Mouse (Mus musculus) lung, postnatal 4 days (tissue): ENCODE data around the gene Slc39a10.

ENCODE experiments used
- DNase-seq, 2 experiments: peaks; one replicate each; pipeline ENCODE4 v3.0.0; 2021

Gene Slc39a10

DNA sequence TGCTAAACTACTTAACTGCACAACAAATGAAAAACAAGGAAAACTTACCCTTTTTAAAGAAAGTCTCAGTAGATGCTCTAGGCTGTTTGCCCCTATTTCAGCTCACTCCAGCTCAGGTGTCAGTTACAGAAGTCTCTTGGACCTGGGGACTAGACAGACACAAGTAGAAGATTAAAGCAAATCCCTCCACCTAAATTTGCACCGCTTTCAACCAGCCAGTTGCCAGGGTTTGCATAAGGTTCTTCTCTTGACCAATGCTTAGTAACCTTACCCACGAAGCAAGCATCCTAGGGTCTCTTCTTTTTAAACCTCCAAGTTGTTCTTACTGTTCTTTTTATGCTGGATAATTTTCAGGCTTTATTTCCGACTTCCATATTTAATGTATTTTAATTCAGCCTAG lies at the start of gene Slc39a10:
Slc39a10 (minus strand) TSS at position 101 of the 400 bp plus-strand sequence.
- DNase-seq, result no peak

DNA sequence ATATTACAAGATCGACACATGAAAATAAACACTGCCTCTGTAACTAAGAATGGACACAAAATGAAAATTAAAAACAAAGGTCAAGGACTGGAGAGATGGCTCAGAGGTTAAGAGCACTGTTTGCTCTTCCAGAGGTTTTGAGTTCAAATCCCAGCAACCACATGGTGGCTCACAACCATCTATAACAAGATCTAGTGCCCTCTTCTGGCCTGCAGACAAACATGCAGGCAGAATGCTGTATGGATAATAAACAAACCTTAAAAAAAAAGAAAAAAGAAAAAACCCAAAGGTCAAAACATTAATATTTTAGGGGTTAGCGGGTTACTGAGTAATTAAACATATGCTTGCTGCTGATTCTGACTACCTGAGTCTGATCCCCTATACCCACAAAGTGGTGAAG lies 46.6 kb upstream of the Slc39a10 start:
- no peak for DNase-seq

DNA sequence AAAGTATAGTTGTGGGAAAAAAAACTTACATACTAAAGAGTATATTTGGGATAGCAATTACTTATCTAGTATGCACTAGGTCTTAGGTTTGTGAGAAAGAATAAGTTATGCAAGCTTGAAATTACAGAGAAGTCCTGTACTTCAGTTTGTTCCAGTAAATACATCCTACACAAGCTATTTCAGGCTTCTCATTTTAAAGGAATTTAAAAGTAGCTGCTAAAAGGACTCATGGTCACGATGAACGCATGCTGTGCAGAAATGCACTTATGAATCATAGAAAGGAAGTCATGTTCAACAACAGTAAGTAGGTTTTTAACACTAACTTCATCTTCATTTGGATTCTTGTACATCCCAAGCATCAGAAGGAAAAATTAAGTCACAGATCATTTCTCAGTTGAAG lies 45.0 kb upstream of the Slc39a10 start:
- DNase-seq, result no peak

DNA sequence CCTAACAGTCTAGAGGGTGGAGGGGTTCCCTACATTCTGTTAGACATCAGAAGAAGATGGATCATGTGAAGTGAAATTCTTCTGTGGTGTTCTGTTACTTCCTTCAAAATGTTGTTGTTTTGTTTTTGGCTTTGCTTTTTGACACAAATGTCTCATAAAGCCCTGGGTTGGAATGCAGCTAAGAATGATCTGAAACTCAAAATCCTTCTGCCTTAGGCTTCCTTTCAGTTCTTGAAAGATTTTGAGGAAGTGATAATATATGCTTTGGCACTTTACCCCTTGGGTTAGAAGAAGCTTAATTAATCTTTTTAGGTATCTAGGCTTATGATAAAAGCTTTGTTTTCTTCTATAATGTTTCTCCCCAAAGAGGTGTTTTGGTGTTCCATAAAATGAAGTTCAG lies 34.5 kb upstream of the Slc39a10 start:
- DNase-seq, result no peak

DNA sequence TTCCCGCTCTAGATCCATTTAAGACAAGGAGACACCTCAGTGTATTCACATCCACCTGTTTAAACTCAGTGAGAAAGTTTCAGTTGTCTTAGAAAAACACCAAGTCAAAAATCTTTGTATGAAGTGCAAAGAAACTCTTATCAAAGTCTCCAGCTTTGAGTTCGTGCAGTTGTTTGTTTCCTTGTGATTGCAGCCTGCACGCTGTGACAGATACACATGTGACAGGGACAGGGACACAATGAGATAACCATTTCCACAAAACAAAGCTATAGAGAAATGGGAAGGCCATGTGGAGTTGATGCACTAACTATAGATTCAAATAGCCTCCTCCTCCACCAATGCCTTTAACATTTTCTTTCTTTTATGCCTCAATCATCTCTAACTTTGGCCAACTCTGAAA lies 33.6 kb upstream of the Slc39a10 start:
- no peak for DNase-seq

DNA sequence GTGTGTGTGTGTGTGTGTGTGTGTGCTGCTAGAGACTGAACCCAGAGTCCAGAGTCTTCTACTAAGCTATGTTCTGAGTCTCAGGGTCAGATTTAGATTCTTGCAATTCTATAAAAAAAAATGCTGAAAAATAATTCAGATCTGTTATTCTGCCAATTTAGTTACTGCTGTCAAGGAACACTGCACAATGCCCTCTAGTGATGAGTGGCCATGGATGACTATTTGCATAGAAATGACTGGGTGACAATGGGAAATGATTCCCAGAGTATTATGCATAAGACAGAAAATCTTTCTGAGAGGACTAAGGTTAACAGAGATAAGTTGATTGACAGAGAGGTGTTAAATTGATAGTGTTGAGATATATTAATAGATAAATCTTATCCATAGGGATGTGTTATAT lies 32.3 kb upstream of the Slc39a10 start:
- no peak for DNase-seq

DNA sequence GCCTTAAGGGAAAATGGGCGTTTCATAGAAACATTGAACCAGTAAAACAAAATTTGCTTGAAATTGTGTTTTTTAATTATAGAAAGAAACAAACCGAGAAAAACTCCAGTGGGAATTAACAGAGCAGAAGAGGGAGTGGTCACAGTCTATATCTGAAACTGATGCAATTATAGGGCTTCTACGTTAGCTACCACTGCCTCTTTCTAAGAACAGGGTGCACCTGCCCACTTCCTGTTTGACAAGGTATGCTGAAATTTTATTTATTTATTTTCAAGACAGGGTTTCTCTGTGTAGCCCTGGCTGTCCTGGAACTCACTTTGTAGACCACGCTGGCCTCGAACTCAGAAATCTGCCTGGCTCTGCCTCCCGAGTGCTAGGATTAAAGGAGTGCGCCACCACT lies 30.3 kb upstream of the Slc39a10 start:
- DNase-seq, result no peak

DNA sequence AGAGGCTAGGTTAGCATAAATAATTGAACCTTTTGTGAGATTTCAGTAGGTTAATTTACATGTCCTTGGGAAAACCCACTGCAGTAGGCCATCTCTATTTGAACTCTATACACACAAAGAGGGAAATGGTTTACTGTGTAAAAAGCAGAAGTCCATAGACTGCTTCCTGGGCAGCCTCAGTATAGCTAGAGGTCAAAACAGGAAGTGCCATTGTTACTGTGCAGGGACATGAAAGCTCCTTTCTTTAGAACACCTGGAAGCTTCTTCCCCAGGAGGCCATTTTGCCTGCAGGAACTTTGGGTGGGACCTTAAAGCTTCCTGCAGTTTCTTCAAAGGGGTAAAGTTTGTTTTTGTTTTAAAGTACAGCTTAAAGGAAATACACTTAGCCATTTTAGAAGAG lies 29.0 kb upstream of the Slc39a10 start:
- no peak for DNase-seq

DNA sequence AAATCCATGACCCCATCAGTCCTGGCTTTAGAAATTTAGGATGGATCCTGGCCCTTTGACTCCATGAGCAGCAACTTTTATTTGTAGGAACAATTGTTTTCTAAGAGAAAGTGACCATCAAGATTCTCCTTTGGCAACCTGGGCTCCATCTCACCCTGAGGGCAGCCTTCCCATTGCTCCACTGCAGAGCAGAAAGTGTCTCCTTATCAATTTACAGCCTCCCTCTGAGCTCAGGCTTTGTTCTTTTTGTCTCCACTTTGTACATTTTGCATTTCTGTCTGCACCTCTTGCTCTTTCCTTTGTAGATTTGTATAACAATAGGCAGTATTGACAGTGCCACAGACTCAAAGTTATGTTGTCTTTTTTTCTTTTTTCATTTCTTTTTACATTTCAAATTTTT lies 23.6 kb upstream of the Slc39a10 start:
- DNase-seq, result no peak

DNA sequence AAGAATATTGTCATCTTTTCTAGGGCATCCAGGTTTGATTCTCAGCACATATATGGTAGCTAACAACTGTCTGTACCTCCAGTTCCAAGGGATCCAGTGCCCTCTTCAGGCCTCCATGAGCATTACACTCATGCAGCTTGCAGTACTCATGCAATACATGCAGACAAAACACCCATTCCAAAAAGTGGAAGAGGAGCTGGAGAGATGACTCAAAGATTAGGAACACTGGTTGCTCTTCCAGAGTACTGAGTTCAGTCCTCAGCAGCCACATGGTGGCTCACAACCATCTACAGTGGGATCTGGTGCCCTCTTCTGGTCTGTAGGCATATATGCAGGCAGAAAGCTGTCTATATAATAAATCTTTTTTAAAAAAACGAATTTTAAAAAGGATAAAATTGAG lies 21.7 kb upstream of the Slc39a10 start:
- DNase-seq, result no peak

DNA sequence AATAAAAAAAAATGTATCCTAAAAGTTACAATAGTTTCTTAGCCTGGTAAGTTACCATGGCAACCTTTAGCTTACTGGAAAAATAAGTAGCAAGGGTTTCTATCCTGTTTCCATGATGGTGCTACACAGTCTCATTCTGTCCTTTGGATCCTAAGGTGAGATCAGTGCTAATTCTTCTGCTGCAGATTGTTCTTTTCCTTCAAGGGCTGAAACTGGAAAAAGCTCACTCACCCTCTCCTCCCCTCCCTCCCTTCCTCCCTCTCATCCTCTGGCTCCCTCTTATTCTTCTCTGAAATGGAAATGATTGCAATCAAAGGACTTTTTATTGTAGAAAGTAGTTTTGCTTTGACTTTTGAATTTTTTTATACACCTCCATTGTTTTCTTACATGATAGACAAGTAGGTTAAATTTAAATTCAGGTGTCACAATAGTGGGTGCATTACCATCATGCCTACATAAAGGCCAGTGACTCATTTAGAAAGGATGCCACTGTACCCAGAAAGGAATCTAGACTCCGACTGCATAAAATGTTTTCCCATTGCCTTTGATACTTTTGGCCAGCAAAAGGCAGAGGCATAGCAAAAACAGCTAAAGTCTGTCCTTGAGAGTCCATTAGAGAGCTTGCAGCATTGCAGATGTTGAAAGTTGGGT lies 20.0 kb upstream of the Slc39a10 start:
- no peak for DNase-seq

DNA sequence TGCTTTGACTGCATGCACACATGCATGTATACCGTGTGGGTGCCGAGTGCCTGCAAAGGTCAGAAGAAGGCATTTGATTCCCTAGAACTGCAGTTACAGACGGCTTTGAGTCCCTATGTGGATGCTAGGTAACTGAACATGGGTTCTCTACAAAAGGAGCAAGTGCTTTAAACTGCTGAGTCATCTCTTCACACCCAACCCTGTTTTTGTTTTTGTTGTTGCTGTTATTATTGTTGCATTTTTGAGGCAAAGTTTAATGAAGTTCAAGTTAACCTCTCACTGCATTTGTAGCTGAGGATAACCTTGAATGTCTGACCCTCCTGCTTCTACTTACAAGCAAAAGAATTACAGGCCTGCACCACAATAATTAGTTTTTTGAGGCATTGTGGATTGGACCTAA lies 17.5 kb upstream of the Slc39a10 start:
- no peak for DNase-seq

DNA sequence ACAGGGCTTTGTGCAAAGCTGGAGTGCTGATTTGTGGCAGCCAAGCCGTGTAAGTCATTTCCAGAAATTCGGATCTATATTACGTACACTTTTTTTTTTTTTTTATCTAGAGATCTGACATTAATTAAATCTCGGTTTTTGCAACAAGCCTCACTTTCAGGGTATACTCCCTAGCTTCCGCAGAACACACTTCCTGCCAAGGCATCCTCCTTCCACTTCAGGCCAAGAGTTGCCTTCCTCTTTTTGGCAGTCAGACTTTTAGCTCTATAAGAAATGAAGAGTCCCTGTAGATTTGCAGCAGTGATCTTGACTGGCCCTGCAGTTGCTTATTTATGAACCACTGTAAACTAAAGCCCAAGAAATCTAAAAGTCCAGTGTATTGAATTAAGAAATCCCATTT lies 13.1 kb upstream of the Slc39a10 start:
- no peak for DNase-seq

DNA sequence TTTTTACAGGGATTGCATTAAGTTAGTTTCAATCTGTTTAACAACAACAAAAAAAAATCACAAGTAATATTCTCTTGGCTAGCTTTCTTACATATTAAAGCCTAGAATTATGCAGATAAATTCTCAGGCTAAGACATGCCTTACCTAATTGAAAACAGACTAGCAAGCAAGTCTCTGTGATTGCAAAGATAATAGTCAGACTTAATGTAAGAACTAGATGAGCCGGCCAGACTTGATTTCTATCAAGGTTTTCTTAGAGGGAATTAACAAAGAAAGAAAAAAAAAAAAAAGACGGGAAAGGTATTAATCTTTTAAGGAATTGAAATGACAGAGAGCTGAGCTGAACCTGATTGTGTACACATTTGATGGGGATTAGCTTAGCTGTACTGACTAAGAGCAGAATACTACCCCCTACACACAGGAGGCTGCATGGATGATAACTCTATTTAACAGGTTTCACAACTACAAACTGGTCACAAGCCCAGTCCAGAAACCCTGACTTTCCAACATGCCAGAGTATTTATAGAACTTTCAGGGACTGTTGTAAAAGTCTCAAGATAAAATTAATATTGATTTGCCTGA lies 9.5 kb upstream of the Slc39a10 start:
- no peak for DNase-seq

DNA sequence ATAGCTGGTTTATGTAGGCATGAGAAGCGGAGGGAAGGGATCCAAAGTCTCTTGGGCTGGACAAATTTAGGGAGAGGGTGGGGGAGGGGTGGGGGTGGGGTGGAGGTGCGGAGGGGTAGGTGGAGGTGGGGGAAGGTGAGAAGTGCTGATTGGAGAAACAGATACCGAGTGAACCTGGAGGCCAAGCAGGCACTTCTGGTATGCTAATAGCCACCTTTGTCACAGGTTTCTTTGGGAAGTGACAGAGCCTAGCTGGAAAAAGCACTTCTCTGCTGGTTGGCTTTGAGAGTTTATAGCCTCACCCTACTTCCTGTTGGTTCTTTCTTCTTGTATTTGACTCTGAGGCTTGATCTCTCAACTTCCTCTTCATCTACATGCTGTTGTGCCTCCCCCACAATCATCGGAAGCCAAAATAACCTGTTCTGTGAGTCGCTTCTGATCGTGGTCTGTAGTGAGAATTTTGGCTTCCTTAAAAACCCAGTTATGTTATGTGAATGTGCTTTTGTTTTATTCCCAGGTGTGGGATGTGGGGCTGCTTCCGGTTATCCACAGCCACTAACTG lies 1.7 kb upstream of the Slc39a10 start:
- peak in 1 of 2 experiments; percentile 12 for DNase-seq

DNA sequence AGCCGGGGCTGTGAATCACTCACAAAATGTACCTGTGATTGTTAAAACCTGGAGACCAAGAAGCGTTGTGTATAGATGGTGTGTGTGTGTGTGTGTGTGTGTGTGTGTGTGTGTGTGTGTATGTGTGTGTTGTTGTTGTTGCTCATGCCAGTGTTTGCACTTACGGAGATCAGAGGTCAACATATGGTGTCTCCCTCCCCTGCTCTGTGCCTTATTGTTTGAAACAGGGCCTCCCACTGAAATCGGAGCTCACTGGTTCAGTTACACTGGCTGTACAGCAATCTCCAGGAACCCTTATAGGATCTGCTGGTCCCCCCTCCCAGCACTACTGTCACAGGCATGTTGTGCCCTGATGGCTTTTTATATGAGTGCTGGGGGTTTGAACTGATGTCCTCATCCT lies 3.9 kb downstream of the Slc39a10 start:
- no peak for DNase-seq

DNA sequence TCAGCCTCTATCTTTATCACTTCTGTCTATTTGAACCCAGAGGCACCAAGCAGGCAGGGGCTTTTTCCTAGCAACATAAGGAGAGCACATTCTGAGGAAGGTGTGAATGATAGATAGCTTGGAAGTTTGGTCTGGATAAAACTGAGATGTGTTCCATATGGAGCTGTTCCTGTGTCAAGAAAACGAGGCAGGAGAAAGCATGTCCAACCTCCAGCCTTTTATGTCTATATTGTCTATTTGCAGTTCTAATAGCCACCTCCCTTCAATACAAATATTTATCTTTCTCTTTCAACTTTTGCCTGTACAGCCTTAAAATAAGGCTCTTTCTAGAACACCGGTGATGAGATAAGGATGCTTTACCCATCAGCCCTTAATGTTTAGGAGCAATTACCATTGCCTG lies 4.3 kb downstream of the Slc39a10 start:
- no peak for DNase-seq

DNA sequence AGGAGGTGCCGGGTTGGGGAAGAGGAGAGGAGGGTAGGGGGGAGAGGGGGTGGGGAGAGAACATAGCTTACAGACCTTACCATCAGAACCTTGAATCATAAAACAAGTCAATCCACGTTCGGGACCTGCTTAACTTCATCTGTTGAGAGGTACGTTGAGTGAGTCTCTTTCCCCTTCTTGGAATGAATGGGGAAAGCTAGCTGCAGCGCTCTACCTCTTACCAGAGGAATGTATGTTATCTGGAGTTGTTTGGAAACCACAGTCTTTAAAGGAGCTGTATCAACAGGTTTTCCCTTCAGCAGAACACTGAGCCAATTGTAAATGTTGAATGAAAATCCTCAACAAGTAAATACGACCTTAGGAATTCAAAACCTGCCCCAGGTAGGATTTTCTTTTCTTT lies 4.7 kb downstream of the Slc39a10 start:
- DNase-seq, result no peak

DNA sequence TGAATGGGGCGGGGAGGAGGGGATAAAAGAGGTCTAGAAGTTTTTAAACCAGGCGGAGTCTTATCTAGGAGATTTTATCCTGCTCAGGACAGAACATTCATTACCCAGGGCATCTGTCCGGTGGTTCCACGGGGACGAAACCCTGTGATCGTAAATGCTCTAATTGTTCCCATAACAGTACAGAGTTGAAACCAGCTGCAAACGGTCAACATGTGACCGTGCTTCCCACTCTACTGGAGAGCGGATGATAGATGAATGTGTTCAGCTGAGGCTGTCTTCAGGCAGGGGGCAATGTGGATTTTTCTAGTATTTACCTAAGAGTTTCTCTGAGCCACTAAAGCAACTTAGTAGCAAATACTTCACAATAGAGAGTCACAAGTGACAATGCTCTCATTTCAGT lies 6.6 kb downstream of the Slc39a10 start:
- DNase-seq, result no peak

DNA sequence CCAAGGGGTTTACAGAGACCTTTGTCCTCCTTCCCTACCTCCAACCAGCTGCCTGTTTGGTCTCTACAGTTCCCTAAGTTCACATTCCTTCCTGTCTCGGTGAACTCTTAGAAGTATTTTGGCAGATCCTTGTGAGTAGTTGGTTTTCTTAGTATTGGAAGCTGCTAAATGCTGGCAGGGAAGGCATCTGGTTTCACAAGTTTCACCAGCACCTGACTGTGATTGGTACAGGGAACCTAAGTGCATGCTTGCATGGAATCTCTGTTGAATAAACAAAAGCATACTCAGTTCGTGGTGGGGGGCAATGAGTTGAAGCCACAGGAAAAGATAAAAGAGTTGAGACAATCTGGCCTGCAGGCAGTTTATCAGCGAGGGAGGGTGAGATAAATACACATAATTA lies 7.4 kb downstream of the Slc39a10 start:
- DNase-seq, result no peak

DNA sequence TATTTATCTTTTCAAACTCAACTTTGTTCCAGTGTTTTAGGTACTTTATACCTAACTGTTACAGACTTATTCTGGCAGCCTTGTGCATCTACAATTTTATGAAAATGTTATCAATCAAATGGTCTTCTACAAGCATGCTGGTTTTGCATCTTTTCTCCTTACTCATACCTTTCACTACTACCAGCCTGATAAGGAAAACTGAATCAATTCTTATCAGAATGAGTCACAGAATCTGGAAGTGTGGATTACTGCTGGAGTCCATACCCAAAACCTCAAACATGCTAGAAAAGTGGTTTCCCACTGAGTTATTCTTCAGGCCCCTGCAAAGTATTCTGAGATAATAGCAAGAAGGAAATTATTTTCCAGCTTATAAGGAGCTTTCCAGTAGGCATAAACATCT lies 12.7 kb downstream of the Slc39a10 start:
- DNase-seq, result no peak

DNA sequence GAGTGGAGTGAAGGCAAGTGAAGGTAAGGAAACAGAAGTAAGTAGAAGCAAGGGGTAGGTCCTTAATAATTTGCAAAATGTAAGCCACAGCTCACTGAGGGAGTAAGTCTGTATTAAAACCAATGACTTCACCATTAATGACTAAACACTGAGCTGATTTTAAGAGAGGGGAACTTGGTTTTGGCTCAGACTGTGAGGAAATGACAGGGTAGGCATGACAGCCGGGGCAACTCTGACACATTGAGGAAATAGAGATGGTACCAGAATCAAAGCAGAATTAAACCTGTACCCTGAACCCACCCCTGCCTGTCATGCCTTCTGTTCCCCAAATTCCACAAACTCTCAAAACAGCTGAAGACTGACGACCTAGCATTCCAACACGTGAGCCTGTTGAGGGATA lies 18.9 kb downstream of the Slc39a10 start:
- DNase-seq, result no peak

DNA sequence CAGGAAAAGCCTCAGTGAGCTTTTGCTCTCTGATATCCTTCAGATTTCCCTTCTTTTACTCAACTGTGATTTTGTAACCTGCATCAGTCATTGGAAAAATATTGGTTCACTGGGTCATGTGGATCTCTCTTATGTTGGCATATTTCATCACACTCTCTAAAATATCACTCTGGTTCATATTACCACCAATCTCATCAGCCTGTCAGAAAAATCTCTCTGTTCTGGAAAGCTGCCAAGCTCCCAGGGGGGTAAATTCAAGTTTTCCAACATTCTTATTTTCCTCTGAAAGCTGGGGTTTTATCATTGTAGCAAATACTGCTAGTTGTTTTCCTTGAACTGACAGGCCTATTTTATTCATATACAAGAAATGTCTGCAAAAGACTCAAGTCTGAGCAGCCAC lies 22.9 kb downstream of the Slc39a10 start:
- no peak for DNase-seq

DNA sequence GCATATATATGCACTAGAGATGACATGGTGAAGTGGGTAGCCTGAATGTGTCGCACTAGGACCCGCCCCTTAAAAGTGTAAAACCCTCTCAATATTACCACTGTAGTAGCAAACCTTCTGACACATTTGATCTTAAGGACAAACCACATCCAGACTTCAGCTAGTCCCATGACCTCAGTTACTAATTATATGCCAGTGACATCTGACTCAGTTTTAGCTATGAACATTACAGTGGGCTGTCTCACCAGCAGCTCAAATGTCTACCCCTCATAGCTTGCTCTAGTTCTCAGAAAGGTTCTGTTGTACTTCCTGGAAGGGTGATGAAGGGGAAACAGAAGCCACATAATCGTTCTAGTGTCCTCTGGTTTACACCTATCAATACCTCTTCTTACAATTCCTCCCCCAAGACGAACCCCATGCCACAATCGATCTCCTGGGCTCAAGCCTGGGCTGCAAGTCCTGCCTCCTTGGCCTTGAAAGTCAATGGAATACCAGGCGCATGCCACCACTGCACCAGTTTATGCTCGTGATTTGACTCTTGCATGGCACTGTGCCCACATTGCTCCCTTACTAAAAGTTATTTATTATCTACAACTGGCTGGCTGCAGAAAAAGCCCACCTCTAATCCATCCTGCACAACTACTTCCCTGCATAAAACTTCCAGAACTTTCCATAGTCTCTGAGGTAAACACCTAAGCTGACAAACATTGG lies 28.3 kb downstream of the Slc39a10 start:
- DNase-seq, result peak in 1 of 2 experiments; percentile 21
